Mouse (Mus musculus) cerebellum, adult 11-12 months (tissue): ENCODE results near the gene Pla2g7.
"Not testable (repeated sequence)": the region's sequence is repeated elsewhere in the genome, so short reads cannot be mapped to it uniquely, and the experiment has no call there.

ENCODE experiments used
- DNase-seq: peaks from one replicate; pipeline ENCODE4 v3.0.0; 2022

The Pla2g7 gene

DNA sequence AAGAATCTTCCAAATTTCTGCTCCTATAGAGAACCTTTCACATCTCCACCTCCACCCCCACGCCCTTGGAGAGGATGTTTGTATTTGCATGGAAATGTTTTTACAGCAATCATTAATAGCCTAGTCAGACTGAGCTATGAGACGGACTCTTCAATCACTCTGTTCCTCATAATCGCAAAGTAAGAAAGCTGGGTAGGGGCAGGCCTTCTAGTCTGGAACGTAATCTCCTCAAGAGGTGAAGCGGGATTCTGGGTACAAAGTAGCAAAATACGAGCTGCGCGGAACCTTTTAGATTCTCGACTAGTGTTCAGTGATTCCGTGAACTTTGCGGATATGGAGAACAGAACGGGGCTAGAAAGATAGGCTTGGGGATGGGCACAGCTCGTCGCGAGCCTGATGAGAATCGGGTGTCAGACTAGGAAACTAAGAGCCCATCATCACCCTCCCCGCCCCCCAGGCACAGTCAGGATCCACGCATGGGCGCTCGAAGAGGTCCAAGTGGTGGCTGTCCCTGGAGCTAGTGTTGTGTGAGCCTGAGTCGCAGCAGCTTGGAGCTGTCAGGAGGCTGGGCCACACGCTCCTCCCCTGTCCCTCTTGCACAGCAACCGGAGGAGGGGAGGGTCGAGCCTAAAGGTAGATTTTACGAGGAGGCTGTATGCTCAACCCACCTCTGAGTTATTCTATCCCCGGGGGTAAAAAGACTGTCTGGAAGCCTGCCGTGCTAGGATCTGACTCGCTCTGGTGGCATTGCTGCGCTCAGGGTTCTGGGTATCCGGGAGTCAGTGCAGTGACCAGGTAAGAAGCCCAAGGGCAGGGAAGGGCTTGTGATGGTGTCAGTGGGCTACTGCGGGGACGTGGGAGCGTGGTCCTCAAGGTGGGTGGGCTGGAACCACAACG lies at the start of gene Pla2g7:
Gene Pla2g7, plus strand, starts transcription at position 107 of the 897 bp plus-strand sequence.
- DNase-seq, result peak; percentile 13

GRCm38 (mm10) chr17:43518644-43519409 lies 49.1 kb upstream of the Pla2g7 start:
- peak; percentile 16 for DNase-seq

DNA sequence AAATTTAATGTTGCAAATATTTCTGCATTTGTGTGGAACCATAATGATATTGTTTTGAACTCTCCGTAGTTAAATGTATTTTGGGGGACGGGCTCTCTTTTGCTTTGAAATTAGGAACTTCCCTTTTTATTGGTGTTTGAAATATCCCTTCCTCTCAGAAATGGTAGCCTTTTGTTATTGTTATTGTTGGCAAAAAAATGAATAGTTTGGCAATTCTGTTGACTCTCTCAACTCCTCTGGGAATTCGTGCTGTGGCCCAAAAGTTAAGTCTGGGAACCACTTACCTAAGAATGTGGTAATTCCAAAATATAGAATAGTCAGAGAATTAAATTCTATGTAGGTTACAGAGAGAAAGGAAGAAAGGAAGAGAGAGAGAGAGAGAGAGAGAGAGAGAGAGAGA lies 47.7 kb upstream of the Pla2g7 start:
- DNase-seq, result no peak

DNA sequence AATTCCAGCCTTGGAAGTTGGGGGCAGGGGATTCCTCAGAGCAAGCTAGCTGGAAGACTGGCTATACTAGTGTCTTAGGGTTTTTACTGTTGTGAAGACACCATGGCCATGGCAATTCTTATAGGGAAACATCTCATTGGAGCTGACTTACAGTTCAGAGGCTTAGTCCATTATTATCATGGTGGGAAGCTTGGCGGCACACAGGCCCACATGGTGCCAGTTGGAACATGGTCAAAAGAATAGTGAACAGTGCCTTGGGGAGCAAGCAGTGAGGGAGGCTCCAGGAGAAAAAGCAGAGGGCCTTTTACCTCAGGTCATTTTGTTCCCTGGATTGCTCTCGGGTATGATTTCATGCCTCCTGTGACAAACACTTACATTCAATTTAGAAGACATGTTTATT lies 37.4 kb upstream of the Pla2g7 start:
- no peak for DNase-seq

DNA sequence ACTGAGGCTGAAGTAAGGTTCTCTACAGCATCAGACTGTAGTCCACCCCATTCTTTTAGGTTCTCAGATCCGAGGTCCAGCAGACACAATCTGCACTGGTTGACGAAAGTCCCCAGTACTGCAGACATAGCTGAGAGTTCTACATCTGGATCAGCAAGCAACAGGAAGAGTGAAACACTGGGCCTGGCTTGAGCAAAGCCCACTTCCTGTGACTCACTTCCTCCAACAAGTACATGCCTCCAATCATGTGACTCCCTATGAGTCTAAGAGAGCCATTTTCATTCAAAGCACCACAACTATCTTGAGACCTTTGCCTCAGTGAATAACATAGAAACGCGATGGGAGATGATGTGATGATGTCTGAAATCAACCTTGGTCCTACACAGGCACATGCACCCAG lies 36.7 kb upstream of the Pla2g7 start:
- DNase-seq, result no peak

DNA sequence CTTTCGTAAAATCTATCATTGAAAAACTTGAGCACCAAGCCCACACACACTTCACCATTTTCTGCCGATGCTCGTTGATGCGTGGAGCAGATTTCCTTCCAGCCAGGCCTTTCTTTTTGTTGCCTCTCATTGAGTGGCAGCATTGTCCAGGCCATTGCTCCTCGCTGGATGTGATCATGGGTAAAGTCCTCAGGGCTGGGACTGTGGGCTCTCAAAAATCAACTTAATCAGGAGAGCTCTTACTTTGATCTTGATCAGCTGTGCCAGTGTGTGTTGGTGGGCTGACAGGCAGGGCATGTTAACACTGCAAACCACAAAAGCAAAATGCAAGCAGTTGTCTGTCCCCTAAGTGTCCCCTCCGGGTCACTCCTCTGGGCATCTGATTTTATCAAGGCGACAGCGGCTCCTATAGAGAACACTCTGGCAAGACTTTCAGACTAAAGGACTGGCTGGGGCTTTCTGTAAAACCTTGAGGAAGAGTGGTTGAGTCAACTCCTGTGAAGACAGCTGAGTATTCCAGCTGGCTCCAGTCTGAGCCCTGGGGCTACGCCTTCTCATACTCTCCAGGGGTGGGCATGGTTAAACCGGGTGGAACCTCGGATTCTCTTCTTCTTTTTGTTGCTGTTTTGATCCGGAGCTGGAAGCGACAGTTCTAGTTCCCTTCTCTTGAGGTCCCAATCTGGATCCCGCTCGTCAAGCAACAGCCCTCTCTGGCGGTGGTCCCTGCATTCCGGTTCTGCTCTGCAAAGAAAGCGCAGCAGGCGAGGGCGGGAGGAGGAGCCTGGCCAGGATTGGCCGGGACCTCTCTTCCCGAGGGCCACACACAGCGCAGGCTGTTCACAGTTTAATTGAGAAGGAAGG lies 33.3 kb upstream of the Pla2g7 start:
- DNase-seq, result peak; percentile 11

DNA sequence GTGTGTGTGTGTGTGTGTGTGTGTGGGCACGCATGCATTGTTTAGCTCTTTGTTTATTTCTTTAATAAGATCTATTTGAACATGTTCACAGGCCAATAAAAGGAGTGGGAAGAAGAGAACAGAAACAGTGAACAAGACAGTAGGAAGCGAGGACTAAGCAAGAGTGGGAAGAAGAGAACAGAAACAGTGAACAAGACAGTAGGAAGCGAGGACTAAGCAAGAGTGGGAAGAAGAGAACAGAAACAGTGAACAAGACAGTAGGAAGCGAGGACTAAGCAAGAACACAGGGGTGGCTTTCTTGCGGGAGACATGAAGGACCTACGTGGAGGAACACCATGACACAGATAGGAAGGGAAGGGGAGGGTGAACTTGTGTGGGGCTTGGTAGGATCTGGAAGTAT lies 31.1 kb upstream of the Pla2g7 start:
- DNase-seq, result not testable (repeated sequence)

GRCm38 (mm10) chr17:43538767-43539166 lies 29.1 kb upstream of the Pla2g7 start:
- no peak for DNase-seq

DNA sequence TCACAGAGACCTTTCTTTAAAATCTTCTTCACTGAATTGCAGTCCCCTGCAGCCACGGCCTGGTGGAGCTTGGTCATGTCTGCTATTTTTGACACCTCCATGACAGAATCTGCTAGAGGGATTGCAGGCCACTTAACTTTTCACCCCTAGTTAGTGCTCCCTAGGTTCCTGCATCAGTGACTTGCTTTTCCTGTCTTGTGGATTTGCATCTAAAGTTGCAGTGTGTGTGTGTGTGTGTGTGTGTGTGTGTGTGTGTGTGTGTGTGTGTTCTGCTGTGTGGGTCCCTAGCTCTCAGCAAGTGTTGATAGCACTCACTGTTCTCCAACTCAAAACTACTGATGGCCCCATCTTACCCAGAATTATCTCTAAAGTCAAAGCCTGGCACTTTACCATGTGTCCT lies 24.4 kb upstream of the Pla2g7 start, which contains the start of gene Ankrd66:
Gene Ankrd66, minus strand, starts transcription at position 101 of the 400 bp plus-strand sequence.
- DNase-seq, result no peak

DNA sequence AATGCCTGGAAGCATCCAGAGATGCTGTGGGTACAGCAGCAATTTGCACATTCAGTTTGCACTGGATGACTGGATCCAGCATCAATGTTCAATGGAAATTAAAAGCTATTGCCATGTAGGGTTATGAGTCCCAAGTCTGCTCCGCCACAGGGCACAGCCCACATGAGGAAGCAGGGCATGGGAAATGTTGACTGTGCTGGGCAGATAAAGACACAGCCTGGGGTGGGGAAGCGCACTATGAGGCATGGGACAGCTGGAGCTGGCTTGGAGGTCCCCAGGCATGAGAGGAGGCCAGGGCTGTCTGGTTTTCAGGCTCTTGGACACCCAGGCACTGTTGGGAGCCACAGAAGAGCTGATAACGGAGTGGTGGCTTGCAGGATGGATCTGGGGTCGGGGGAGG lies 23.9 kb upstream of the Pla2g7 start:
- no peak for DNase-seq

DNA sequence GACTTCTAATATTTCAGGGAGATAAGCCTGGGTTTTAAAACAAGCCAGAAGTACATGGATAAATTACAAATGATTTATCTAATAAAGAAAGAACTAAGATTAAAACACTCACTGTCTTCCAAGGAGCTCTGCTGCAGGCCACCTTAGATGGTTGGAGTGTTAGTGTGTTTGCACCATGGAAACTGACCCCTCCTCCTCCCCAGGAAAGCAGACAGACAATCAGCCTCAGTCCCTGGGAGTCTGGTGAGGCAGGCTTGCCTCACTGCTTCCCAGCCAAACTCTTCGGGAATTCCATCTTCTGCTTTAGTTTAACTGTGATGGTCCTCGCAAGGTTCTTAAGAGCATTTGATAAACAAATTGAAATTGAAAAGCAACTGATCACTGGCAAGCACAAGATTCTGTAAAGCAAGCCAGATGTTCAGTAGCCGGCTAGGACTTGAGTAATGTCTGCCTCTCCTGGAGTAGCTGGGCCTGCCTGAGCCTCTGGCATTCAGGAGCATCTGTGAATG lies 16.7 kb upstream of the Pla2g7 start:
- DNase-seq, result no peak

- DNase-seq, result no peak
These were observed 13.1 kb upstream of the Pla2g7 start for GRCm38 (mm10) chr17:43554516-43555403.

- DNase-seq, result no peak
These were observed 10.8 kb upstream of the Pla2g7 start for GRCm38 (mm10) chr17:43557104-43557503.

GRCm38 (mm10) chr17:43557541-43558090 lies 10.3 kb upstream of the Pla2g7 start:
- DNase-seq, result peak; percentile 54

GRCm38 (mm10) chr17:43558678-43559077 lies 9.2 kb upstream of the Pla2g7 start:
- no peak for DNase-seq

DNA sequence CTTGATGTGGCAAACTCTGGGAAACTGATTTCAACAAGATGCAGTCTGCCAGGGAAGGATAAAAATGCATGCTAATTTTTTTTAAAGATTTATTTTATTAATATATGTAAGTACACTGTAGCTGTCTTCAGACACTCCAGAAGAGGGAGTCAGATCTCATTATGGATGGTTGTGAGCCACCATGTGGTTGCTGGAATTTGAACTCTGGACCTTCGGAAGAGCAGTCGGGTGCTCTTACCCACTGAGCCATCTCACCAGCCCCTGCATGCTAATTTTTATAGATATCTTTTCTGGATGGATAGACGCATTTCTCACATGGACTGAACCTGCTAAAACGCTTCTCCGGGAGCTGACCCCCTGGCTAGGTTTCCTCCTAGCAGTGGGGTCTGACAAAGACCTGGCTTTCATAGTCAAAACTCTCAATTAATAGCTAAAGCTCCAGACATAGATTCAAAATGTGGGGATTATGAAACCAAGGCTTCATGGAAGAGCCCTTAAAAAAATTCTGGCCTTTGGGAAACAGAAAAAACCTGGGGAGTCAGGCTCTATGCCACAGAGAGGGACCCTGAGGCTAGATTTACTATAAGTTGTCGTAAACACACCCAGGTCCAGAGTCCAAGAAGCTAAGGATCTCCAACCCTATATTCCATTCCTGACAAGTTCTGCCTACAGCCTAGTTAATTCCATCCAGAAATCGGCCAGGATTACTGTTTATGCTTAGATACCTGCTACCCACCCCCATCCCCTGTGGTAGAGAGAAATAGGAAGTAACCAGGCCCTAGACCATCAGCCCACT lies 4.5 kb upstream of the Pla2g7 start:
- no peak for DNase-seq

- DNase-seq, result no peak
These were observed 306 bp upstream of the Pla2g7 start for GRCm38 (mm10) chr17:43567593-43567991.

DNA sequence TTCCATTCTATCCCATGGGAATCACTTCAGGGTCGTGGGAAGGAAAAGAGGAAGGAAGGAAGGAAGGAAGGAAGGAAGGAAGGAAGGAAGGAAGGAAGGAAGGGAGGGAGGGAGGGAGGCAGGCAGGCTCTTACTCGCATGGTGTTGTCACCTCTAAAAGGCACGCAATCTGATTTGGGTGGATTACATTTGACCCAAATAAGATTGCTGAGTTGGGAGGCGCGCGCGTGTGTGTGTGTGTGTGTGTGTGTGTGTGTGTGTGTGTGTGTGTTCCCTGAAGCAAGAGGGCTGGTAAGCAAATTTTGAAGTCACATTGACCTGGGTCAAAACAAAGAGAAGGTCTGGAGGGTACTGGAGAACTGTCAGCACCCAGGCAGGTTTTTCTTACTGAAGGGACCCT lies 1.4 kb downstream of the Pla2g7 start:
- DNase-seq, result no peak

DNA sequence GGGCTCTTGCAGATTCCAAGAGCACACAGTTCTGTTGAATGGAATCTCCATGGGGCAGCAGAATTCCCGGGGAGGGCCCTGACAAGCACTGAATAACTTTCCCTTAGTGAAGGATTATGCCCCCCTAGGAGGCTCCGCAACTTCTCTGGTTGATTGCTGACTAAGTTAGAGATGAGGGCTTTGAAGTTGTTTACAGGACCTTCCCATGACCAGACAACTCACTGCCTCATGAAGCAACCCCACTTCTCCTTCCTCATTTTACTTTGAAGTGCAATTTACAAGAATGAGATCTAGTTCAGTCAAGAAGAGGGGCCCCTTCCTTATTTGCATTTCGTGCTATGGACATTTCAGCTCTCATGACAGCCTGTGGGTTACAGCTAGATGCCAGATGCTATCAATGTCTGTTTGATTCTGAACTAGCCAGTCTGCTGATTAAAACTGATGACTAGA lies 5.8 kb downstream of the Pla2g7 start:
- DNase-seq, result peak; percentile 7

- no peak for DNase-seq
These were observed 12.6 kb downstream of the Pla2g7 start for GRCm38 (mm10) chr17:43580456-43580855.
